Mouse (Mus musculus): Measurements from ENCODE around the gene Prdm16. TPM values are rescaled to one million over a fixed set of nuclear protein-coding genes. Genes with fewer than 3 reads are reported as not detected.

Gene Prdm16
- total RNA-seq, 2 experiments from 2014 or later: 4.0 to 4.7 TPM

- DNase-seq (ENCODE audit: low spot score in 2 of 2): no peak
Measured at GRCm38 (mm10) chr4:154607724-154608123, 28.9 kb downstream of the Prdm16 start.

- DNase-seq (ENCODE audit: low spot score in 2 of 2): no peak
Measured at GRCm38 (mm10) chr4:154604442-154604830, 32.2 kb downstream of the Prdm16 start.

GRCm38 (mm10) chr4:154603663-154604441 is 32.8 kb downstream of the Prdm16 start:
- DNase-seq (ENCODE audit: low spot score in 2 of 2): no peak

GRCm38 (mm10) chr4:154602409-154602808 is 34.3 kb downstream of the Prdm16 start:
- no peak for DNase-seq (ENCODE audit: low spot score in 2 of 2)

- DNase-seq (ENCODE audit: low spot score in 2 of 2): no peak
Measured at GRCm38 (mm10) chr4:154601006-154601405, 35.7 kb downstream of the Prdm16 start.

GRCm38 (mm10) chr4:154599977-154600376 is 36.7 kb downstream of the Prdm16 start:
- DNase-seq (ENCODE audit: low spot score in 2 of 2): no peak

- DNase-seq (ENCODE audit: low spot score in 2 of 2): no peak
Measured at GRCm38 (mm10) chr4:154598357-154598756, 38.3 kb downstream of the Prdm16 start.

GRCm38 (mm10) chr4:154596805-154597204 is 39.9 kb downstream of the Prdm16 start:
- no peak for DNase-seq (ENCODE audit: low spot score in 2 of 2)

GRCm38 (mm10) chr4:154594761-154595556 is 41.7 kb downstream of the Prdm16 start:
- DNase-seq (ENCODE audit: low spot score in 2 of 2): no peak

GRCm38 (mm10) chr4:154594116-154594760 is 42.4 kb downstream of the Prdm16 start:
- DNase-seq (ENCODE audit: low spot score in 2 of 2): no peak

- DNase-seq (ENCODE audit: low spot score in 2 of 2): no peak
Measured at GRCm38 (mm10) chr4:154592562-154592961, 44.1 kb downstream of the Prdm16 start.

- no peak for DNase-seq (ENCODE audit: low spot score in 2 of 2)
Measured at GRCm38 (mm10) chr4:154590910-154591309, 45.8 kb downstream of the Prdm16 start.

- no peak for DNase-seq (ENCODE audit: low spot score in 2 of 2)
Measured at GRCm38 (mm10) chr4:154586334-154586733, 50.3 kb downstream of the Prdm16 start.

- DNase-seq (ENCODE audit: low spot score in 2 of 2): no peak
Measured at GRCm38 (mm10) chr4:154585779-154586178, 50.9 kb downstream of the Prdm16 start.

GRCm38 (mm10) chr4:154583712-154584111 is 53.0 kb downstream of the Prdm16 start:
- no peak for DNase-seq (ENCODE audit: low spot score in 2 of 2)

GRCm38 (mm10) chr4:154582607-154583236 is 54.0 kb downstream of the Prdm16 start:
- no peak for DNase-seq (ENCODE audit: low spot score in 2 of 2)

- no peak for DNase-seq (ENCODE audit: low spot score in 2 of 2)
Measured at GRCm38 (mm10) chr4:154581261-154581886, 55.3 kb downstream of the Prdm16 start.

- no peak for DNase-seq (ENCODE audit: low spot score in 2 of 2)
Measured at GRCm38 (mm10) chr4:154574208-154574875, 62.3 kb downstream of the Prdm16 start.

- DNase-seq (ENCODE audit: low spot score in 2 of 2): no peak
Measured at GRCm38 (mm10) chr4:154570451-154570881, 66.2 kb downstream of the Prdm16 start.

GRCm38 (mm10) chr4:154569845-154570244 is 66.8 kb downstream of the Prdm16 start:
- DNase-seq (ENCODE audit: low spot score in 2 of 2): no peak

Data from gastrocnemius, postnatal 4 days (tissue).